Mouse (Mus musculus): ENCODE data around the gene C1s2.
"Not testable (repeated sequence)": the region's sequence is repeated elsewhere in the genome, so short reads cannot be mapped to it uniquely, and the experiment has no call there.

The C1s2 gene

DNA sequence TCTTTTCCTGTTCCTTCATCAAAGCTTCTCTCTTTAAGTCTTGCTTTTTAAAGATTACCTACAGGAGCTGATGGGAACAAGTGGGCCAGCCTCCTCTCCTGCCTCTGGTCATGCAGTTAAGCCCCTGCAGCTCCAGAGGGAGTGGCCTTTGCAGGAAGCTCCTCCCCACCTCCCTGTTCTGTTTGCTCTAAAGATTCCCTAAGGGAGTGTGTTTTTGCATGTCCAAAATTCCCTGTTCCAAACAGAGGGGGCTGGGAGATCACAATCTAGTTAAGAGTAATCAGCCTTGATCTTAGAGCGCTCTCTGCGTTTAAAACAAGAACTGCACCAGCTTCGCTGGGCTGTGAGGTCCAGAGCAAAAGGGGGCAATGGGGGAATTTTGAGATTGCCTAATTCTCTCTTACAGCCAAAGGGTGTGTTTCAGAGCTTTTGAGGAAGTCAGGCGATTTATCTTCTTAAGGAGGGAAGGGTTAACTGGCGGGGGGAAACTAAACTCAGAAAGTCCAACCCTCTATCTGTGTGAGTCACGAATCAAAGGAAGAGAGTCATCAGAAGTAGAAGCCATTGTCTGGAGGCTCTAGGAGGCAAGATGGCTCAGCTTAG lies 1.1 kb upstream of the C1s2 start:
- DNase-seq, result not testable (repeated sequence)

DNA sequence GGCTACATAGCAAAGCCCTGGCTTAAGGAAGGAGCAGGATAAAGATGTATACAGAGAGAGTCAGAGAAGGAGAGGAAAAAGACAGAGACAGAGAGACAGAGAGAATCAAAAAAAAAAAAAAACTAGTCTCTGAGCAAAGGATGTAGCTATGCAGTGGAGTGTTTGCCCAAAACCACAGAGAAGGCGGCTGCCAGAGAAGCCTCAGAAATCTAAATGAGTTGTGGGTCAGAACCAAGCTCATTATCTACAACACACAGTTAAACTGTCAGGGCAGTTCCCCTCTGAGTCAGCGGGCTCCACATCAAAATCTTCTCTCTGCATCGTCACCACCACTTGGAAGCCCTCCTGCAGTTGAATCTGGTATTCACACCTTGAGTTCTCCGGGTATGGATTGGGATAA lies 5.1 kb downstream of the C1s2 start:
- no peak for DNase-seq

DNA sequence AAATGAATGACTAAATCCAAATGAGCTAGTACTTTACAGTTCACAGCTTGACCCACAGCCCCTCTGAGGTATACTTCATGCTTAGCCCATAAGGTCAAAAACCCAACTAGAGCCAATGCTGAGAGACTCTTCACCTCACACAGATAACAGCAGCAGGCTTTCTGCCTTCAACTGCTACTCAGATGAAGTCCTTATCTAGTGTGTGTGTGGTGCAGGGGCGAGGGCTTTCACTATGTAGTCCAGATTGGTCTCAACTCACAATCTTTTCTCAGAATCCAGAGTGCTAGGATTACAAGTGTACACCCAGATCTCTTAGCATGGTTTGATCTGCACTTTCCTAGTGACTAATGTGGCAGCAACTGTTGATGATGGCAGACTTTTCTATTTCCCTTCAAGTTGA lies 9.7 kb downstream of the C1s2 start:
- DNase-seq, result not testable (repeated sequence)

DNA sequence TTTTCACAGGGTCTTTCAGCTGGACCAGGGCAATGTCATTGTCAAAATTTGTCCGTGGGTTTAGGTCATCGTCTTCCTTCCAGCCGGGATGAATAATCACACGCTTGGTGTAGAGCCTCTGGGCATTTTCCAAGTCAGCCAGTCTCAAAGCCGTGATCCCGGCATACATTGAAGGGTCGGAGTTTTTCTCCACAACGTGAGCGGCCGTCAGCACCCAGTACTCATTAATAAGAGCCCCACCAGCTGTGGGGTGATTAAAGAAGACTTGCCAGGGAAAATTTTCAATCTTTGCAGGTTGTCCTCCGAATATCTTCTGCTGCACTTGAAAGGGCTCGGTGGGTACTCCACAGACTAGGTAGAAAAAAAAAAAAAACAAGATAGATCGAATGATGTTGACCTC lies 10.3 kb downstream of the C1s2 start:
- no peak for DNase-seq

DNA sequence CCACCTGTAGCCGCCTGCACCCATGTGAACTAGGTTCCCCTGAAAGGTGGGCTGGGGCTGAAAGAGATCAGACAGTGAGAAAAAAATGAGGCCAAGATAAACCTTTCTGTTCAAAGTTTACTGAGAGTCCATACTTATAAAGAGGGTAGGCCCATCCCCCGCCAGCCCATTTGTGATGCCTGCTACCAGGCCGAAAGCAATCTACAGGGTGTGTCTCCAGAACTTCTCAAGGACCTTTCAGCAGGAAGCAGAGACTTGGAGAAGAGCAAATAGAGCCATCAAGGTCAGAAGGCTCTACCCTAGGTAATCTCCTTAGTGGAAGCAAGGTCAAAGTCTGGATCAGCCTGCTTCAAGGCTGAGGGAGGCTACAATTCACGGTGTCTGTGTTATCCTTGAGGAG lies 33.9 kb downstream of the C1s2 start:
- no peak for DNase-seq

DNA sequence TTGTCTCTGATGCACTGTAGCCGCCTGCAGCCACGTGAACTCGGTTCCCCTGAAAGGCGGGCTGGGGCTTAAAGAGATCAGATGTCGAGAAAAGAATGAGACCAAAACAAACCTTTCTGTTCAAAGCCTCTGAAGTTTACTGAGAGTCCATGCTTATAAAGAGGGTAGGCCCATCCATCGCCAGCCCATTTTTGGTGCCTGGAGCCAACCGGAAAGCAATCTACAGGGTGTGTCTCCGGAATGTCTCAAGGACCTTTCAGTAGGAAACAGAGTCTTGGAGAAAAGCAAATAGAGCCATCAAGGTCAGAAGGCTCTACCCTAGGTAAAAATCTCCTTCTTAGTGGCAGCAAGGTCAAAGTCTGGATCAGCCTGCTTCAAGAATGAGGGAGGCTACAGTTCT lies 42.8 kb downstream of the C1s2 start:
- no peak for DNase-seq

DNA sequence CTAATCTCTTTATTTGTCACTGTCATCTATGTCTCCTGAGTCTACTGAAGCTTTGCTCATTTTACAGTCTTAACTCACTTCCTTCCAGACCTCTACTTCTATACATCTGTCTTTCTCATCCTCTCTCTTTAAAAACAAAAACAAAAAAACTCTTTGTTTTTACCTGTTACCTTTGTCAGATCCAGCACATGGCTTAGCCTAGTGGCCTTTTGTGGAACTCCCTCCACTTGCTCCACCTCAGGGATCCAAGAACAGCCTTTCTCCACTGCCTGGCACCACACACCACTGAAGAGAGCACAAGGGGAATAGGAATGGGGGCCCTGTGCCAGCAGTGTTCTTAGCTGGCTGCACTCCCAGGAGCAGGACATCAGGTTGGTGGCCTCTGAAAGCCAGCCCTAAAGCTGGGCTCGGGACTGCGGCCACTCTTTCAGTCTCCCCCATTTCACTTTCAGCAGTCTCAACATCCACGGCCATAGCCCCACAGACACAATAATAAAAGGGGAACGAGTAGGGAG lies 43.6 kb downstream of the C1s2 start:
- no peak for DNase-seq

DNA sequence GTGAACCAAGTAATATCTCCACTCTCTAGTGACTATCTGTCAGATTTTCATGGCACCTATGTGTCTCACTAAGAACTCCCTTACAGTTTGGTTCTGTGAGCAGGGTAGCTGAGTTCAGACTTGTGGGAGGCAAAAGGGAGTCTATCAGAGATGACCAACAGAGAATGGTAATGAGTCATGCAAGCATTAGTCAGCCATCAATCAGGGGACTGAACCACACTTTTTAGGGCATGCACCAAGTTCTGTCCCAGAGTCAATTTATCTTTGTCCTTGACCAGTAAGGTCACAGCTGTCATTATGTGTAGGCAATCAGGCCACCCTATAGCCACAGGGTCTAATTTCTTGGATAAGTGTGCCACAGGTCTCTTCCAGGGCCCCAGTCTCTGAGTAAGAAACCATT lies 47.1 kb downstream of the C1s2 start:
- no peak for DNase-seq

DNA sequence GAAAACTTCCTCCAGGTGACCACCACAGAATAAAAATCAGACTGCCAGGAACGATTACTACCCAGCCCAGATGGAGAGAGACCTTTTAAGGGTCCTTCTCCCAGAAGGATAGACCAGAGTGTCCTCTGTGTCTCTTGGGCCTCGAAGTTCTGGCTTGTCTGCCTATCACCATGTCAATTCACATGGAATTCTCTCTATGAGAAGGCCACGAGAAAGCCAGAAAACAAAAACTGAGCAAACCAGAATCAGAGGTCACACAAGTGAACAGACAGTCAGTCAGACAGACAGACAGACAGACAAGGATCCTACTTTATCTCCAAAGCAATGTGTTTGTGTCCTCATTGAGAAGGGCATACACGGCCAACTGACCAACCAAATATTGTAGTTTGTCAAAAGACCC lies 49.6 kb downstream of the C1s2 start:
- no peak for DNase-seq

DNA sequence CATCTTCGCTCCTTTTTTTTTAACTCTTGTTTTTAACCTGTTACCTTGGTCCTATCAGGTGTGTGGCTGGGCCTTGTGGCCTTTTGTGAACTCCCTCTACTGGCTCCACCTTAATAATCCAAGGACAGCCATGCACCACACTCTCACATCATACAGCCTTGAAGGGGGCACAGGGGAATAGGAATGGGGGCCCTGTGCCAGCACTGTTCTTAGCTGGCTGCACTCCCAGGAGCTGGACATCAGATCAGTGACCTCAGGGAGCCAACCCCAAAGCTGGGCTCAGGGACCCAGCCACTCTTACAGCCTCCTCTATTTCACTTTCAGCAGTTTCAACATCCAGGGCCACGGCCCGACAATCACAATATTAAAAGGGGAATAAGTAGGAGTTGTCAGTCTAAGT lies 50.1 kb downstream of the C1s2 start:
- DNase-seq, result no peak

DNA sequence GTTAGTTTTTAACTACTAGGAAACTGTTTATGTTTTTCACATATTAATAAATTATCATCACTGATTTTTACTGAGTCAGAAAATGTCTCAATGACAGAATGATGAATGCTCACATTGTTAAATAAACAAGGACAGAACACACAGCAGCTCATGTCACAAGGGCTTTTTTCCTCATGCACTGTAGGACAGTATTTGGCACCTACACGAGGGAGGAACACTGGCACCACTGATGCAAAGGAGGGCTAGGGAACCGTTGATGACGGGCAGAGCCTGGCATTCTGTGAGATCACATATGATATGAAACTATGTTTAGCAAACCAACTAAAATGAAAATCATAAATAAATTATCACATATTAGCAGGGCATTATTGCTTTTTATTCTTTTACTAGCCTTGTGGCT lies 51.0 kb downstream of the C1s2 start:
- DNase-seq, result no peak

DNA sequence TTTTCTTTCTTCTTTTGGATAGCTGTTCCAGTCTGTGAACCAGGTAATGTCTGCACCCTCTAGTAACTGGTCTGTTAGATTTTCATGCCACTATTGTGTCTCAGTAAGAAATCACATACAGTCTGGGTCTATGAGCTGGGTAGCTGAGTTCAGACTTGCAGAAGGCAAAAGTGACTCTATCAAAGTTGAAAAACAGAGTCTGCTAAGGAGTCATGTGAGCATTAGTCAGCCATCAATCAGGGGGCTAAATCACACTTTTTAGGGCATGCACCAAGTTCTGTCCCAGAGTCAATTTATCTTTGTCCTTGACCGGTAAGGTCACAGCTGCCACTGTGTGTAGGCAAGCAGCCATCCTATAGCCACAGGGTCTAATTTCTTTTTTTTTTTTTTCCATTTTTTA lies 53.7 kb downstream of the C1s2 start:
- no peak for DNase-seq

DNA sequence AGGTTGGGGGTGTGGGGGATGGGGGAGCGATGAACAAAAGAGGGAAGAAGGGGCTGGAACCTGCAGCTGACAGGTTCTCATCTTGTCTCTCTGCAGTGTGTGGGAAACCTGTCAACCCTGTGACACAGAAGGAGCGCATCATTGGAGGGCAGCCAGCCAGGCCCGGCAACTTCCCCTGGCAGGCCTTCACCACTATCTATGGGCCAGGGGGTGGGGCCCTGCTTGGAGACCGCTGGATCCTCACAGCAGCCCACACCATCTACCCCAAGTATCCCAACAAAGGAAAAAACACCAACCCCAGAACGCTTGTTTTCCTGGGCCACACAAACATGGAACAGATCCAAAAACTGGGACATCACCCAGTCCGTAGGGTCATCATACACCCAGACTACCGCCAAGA lies 55.7 kb downstream of the C1s2 start:
- not testable (repeated sequence) for DNase-seq

DNA sequence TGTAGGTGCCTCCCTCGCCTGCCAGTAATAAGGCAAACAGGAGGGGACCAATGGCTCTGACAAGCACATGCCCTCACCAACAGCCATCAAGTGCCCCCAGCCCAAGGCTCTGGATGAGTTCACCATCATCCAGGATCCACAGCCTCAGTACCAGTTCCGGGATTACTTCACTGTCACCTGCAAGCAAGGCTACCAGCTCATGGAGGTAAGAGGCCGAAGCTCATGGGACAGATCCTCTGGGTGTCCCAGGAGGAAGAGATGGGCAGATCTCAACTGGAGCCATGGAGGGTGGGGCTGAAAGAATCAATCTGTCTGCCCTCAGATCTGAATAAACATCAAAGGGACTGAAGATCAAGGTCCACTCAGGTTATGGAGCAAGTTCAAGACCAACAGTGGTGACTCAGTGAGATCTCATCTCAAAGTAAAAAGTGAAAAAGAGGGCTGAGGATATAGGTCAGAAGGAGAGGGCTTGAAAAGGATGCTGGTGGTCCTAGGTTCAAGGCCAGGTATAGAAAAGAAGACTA lies 60.7 kb downstream of the C1s2 start:
- not testable (repeated sequence) for DNase-seq

Data from thymus, adult 18-20 months (tissue).